Mouse (Mus musculus) bone marrow, adult 2 months (tissue): ENCODE data around the gene Chchd6.

Source experiments
- CTCF ChIP-seq: fragments of 200-500 bp; IDR thresholded peaks from 2 replicates; pipeline ENCODE4 v1.5.1; 2011; ENCODE audit warnings: low read length, control low read depth; ENCODE audit not compliant: control insufficient read depth, insufficient read depth
- POLR2A ChIP-seq: fragments of 200-500 bp; IDR thresholded peaks from 2 replicates; pipeline ENCODE4 v1.6.1; 2011; ENCODE audit warnings: low read depth, mild to moderate bottlenecking, control low read depth, low read length, borderline replicate concordance; ENCODE audit not compliant: control insufficient read depth

GRCm38 (mm10) chr6:89404964-89405363 is 190.5 kb downstream of the Chchd6 start:
- TF ChIP-seq POLR2A: no peak
- TF ChIP-seq CTCF: no peak
